Mouse (Mus musculus): ENCODE data around the gene Nefh.

Gene Nefh

DNA sequence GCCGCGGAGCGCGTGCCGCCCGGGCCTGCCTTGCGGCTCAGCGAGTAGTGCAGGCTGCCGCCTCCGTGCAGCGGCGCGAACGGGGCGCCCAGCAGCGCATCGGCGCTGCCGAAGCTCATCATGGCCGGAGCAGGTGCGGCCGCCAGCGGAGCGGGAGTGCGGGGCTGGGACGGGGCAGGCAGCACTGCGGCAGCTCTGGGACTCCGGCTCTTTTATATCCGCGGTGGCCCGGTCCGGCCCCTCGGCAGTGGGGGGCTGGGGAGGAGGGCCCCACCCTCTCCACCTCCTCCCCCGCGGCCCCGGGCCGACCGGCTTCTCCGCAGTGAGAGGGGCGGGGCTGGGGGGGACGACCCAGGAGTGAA, at the start of gene Nefh:
Gene Nefh (minus strand): TSS at position 252 of the 362 bp plus-strand sequence.
- DNase-seq = no peak

DNA sequence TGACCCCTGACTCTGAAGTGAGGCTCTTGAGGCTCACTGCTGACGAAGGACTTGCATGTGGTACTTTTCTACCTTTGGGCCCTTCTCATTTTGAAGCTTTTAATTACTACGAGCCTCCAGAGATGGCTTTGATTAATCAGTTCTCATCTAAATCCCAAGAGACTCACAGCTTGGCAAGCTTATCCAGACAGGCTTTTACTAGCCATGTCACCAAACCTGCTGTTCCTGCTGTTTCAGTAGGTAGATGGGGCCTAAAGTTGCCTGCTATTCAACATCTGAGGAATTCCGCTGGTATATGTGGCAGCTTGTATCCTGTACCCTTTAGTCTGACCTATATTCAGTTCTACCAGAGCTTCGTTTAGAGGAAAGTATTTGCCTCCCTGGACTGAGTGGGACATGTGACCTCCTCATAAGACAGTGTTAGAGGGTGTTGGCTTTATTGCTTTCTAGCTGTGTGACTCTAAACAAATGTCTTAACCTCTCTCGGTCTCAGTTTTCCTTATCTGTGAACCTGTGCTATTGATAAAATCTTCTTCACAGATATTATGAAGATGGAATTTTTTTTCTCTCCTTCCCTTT, 48.8 kb upstream of the Nefh start:
- no peak for DNase-seq

DNA sequence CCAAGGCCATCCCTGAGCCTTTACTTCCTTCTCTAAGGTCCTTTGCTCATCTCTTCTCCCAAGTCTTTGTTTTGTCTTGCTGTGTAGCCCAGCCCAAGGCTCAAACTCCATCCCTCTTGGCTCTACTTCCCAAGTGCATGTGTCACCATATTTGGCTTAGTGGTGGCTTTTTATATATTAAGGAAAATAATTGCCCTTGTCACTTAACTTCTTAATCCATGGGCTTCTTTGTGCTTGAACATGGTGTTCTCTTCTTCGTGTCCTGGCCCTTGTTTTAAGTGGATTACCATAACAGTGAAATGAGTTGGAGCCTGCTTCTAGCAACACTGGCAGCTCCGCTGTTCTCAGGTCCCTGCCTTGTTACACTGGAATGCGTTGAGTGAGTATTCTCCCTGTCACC, 47.8 kb upstream of the Nefh start:
- DNase-seq = no peak

DNA sequence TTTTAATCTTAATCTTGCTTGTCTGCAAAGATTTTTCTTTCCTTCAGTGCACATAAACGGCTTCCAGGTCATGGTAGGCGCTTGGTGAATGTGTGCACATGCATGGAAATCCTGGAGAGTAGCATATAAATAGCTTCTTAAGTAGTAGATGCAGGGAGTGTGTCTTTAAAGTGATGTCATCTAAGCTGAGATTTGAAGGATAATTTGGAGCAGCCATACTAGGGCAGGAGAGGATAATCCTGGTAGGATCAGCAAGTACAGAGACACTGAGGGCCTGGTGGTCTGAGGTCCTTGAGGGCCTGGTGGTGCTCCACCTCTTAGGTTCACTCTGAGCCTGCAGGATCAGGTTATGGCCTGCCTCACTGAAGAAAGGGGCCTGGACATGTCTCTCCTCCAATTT, 44.6 kb upstream of the Nefh start:
- DNase-seq = no peak

DNA sequence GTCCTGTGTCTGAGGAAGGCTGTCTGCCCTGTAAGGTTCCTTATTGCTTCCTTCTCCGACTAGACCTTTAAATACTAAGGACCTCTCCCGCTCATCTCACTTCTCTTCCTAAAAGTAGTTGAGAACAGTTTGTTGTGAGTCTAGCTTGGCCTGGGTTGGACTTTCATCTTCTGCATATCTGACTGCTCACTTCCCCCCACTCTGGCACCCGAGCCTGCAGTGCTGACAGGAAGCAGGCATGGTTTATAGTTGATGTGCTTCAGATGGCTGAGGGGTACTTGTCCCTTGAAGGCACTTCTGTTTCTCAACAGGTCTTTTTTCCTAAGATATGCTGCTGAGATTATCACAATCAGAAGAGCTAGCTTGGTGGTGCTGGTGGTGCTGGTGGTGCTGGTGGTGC, 41.3 kb upstream of the Nefh start:
- DNase-seq = no peak

DNA sequence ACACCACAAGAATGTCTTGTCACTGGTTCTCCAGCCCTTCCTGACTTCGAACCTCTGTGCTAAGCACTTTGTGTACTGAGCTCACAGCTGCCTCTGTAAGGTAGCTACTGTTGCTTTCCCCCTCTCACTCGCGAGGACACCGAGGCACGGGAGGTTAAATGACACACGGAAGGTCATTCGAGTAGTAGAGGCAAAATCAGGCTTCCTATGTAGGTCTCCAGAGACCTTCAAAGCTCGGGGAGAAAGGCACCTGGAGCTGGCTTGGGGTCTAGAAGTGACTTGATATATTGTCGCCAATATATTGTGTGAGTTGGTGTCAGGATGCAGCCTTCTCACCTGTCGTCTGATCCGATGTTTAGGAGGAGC, 39.6 kb upstream of the Nefh start:
- DNase-seq = no peak

DNA sequence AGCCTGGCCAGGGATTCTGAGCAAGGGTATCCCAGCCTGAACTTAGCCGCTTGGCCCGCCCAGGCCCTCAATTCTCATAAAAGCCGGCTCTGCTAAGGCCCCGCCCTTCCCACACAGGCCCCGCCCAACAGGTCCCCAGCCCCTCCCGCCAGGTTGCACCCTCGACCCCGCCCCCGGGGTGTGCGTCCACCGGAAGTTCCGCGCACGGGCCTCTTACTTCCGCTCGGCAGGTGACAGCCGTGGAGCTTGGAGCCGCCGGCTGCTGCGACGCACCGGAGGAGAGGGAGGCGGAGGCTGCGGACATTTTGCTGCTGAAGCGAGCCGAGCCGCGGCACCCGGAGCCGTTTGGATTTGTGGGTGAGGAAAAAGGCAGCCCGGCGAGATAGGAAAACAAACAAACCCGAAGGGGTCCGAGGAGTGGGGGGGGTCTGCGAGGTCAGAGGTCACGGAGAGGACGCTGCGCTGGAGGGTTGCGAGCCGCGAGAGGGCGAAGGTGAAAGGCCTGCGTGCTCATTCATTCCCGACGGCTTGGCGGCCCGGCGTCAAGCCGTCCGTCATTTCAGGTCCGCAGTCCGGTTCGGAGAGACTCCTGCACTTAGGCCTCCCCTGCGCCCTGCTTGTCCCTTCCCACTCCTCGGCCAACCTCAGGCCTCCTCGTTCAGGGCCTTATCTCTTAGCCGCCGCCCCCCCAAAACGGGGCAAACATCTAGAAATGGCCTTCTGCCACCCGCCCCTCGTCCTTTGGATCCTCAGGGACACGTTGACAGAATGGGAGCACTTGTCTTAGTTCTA, 39.0 kb upstream of the Nefh start, which contains the start of gene Ap1b1:
Gene Ap1b1 (plus strand): TSS at position 130 of the 792 bp plus-strand sequence.
- peak; percentile 95 for DNase-seq

DNA sequence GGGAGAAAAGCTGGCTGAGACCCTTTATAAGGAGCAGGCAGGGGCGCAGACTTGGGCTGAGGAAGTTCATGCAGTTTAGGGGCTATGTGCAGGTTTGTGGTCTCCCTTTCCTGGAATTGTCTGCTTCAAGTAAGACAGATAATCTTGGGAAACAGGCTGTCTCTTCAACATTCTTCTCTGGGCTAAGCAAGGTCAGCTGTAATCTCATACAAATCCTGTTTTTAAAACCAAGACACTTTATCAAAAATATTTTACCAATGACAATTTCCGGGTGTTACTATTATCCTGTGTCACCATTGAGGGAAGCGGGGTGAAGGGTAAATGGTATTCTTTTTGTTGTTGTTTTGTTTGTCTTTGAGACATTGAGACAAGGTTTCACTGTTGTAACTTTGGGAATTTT, 36.9 kb upstream of the Nefh start:
- DNase-seq = no peak

DNA sequence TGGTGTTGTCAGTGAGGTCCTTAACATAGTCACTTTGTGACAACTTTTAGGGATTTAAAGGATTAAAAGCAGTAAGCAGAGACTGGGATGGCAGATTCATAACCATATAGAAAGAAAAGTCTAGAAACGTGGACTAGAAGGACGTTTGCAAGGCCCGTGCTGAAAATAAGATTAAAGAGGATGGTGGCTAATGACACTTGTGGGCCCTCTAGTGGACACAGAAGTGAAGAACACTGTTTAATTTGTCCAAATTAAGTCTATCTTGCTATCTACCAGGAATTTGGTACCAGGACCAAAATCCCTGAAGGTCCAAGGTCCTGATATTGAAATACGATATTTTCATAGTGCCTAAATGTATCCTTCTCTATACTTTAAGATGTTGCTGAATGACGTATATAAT, 36.4 kb upstream of the Nefh start:
- DNase-seq = peak; percentile 48

DNA sequence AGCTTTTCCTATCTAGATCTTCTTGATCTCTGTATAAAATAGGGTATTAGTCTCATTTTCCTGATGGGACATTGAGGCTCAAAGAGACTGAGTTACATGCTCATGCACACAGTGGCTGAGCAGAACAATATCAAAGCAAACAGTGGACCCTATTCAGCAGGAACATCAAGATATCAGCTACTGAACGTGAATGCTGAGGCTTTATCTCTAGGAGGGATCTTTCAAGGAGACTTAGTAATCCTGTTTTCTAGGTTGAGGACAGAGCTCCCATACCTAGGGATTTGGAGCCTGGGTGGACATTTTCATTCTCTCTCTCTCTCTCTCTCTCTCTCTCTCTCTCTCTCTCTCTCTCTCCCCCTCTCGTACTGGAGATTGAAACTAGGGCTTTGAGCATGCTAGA, 35.7 kb upstream of the Nefh start:
- no peak for DNase-seq

DNA sequence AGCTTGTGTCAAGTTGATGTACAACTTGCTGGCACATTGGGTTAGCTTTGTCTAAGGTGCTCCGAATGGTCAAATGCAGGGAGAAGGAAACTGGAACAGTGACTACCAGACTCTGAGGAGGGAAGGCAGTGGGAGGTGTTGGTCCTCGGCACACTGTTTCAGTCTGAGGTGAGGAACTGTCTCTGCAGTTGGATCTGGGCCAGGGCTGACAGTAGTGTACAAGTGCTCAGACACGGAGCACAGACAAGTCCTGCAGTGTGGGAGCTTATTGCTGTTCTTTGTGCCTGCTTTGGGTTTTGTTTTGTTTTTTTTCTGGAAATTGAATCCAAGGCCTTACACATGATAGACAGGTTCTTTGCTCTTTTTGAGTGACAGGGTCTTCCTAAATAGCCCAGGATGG, 35.1 kb upstream of the Nefh start:
- no peak for DNase-seq

DNA sequence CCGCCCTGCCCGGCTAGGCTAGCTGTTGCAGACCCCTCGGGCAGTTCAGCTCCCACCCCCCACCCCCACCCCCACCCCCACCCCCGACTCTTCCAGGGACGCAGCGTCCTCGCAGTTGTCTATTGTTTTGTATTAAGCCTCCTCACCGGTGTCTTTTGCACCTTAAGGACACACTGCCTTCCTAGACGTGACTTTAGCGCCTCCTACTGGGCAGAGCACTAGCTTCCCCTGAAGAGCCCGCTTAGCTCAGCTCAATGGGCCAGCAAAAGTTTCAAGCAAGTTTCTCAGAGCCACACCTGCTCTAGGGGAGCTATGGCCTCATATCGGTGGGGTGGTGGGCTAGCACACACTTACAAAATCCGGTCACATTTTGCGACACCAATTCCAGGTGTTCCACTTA, 27.8 kb upstream of the Nefh start:
- peak; percentile 88 for DNase-seq

DNA sequence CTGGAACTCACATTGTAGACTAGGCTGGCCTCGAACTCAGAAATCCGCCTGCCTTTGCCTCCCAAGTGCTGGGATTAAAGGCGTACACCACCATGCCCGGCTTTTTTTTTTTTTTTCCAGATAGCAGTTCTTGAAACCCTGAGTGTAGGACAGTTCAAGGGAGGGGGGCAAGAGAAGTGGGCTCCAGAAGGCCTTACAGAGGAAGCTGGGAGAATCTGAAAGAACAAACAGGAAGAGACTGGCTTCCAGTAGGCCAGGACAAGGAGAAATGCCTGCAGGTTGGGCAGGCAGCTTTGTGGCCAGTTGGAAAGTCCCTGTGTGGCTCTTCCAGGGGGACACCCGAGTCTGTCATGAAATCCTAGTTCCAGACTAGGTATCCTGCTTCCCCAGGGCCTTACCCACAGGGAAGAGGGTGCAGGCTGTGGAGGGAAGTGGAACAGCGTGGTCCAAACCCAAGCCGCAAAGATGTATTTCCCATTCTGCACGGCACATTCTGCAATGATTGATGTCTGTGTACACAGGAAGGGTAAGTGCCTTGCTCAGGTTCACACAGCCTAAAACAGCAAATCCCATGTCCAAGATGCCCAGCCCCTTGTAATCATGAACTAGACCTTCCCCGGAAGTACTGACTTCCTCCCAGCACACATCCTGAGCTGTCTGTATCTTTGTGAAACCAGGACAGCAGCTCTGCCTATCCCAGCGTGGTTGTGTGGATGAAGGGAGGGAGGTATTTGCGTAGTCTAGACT, 26.7 kb upstream of the Nefh start:
- DNase-seq = peak; percentile 15

DNA sequence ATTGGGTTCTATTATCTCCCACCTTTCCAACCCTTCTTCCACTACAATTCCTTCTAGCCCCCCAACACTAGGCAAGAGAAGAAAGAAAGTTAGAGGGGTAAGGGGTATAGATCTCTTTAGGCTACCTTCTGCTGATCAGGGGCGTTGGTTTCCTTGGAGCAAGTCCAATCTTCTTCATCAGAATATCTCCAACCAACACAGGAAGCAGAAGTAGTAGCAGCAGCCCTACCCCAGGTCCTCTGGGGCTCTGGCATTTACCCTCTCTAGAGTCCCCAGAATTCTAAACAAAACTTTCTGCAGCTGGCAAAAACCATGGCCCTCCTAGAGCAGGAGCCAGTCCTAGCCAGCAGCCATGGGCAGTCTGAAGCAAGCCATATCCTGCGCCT, 26.0 kb upstream of the Nefh start:
- no peak for DNase-seq

DNA sequence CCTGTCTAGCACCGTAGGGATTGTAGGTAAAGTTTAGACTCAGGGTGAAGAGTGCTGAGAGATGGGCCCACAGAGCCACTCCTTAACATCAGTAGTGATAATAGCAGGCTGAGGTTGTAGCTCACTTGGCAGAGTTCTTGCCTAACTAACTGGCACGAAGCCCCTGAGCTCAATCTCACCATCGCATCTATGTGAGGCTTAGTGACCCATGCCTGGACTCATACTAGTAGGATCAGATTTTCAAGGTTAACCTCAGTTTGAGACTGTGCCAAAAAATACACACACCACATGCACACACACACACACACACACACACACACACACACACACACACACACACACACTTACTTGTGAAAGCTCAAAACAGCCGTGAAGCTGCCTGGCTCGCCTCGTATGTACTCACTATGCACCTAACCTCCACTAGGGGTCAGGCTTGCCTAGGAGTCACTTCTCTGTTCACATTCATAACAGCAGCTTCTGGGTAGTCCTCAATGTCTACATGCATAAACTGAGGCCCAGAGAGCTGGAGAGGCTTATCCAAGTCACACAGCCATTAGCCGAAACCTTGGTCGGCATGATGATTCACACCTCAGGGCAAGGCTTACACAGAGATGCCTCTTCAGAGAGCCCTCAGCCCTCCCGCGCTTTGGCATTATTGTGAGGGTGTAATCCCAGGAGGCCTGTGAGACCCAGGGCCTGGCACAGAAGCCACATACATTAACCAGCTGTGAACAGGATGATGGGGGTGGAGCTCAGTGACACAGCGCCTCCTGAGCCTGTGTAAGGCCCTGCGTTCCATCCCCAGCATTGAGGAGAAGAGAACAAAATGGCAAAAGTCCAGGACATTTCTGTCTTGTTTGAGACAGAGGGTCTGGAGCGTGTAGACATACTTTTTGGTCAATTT, 25.4 kb upstream of the Nefh start:
- DNase-seq = peak; percentile 67

DNA sequence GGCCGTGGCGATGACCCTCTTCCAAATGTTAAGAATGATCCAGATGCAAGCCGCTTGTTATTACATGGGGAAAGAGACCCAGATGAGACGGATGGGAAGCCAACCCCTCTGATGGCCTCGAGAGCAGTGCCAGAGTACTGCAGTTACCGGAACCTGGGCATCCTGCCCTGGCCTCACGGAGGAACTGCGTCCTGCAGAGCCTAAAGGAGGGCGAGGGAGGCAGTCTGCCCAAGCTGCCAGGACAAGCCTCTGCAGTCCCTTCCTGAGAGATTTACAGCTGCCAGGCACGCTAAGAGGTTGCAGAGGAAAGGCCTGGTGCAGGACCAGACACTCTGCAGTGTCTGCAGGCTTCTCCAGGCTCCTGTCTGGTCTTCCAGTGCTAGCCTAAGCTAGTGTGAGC, 20.5 kb upstream of the Nefh start:
- peak; percentile 25 for DNase-seq

DNA sequence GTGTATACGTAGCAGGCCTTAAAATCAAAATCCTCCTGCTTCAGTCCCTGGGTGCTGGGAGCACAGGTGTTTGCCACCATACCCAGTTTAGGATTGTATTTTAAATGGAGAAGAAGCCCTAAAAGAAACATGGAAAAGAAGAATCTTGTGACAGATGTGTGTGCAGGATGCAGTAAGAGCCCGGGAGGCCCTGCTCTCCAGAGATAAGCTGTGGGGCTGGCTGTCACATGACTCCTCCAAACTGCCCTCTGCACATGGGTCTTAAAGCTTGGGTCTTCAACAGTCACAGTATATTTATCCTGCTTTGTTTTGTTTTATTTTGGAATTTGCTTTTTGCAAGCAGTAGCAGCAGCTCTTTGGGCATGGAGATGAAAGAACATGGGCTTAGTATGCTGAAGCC, 19.7 kb upstream of the Nefh start:
- no peak for DNase-seq

DNA sequence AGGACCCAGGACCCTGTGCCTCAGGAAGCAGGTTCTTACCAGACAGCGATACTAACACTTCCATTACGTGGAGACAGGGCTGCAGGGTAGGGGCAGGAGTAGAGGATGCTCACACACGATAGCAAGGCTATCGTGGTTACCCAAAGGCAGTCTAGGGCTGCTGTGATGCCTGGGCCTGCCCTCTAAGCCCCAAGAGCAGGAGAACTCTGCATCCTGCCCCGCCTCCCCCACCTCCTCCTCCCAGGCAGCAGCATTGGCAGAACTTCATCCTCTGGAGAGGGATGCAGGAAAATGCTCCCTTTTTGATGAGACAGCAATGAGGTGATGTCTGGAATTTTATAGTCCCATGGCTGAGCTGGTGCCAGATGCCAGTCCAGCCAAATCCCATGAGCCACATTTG, 19.0 kb upstream of the Nefh start:
- DNase-seq = no peak

DNA sequence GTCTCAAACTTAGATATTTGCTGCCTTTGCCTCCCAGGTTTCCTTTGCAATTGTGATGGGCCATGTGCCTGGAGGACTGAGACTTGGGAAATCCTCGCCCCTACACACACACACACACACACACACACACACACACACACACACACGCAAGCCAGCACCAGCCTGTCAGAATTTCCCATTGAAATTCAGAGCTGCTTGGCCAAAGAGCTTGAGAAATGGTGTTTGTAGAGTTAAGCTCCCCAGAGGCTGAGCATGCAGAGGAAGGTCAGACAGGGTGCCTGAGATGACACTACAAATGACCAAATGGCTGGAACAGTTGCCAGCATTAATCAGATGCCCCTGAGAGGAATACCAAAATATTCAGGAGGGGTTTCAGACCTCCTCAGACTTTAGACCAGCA, 18.5 kb upstream of the Nefh start:
- DNase-seq = no peak

DNA sequence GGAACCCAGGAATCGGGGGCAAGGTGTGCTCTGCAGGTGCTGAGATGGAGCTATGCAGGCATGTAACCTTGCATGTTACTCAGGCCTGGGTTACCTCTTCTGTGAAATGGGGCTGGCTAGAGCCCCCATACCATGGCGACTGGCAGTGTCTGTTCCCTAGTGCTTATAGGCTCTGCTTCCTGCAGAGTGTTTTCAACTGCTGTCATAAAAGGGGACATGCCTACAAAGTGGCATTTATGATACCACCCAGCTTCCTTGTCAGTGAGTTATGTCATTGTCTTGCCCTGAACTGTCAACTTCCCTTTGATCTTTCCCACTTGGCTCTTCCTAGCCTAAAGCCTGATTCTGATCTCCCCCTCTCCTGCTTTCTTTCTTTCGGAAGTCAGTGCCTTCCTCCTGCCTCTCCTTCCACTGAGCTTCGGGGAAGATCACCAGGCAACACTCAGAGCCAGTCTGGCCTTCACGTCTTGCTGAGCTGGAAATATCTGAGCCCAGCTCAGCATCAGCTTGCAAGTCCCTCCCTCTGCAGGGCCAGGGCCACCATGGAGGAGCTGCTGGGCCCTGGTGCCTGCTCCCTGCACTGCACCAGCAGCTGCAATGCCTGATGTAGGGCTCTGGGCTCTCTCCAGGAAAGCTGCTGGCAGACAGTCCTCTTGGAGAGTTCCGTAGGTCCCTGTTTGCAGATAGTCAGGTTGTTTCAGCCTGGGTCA, 15.4 kb upstream of the Nefh start:
- no peak for DNase-seq

DNA sequence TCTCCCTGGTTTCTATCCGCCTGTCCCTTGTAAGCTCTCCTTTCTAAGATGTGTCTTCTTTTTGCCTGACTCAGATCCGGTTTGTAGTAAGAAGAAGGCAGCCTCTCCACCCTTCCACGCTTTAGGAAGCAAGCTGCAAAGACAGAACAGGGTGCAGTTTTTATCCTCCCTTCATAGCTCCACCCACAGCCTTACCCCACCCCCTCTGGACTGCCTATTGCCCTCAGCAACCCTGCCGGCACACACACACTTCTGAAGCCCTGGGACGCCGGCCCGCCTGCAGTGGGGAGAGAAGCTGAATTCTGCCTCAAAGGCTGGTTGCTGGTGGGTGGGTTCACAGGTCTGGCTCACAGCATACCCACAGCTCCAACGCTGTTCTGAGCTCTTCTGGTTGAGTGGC, 6.1 kb upstream of the Nefh start:
- DNase-seq = no peak

DNA sequence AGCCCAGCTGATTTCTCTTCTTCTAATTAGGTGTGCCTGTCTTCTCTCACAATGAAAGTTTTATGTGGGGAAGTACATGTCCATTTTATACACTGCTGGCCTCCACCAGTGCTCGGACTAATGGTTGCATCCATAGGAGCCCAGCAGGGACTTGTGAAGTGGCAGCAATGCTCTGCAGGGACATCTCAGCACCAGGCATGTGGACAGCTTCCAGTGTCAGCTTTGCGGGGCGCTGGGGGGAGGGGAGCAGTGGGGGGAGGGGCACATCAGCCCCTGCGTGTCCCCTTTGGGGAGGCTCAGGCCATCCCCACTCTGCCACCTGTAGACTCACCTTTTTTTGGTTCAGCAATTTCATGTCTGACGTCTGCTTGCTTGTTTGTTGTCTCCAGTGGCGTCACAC, 5.5 kb upstream of the Nefh start:
- no peak for DNase-seq
